Mouse (Mus musculus): ENCODE measurements around the gene Sfxn1. TPM values are rescaled to one million over a fixed set of nuclear protein-coding genes. Genes with fewer than 3 reads are reported as not detected.

Gene Sfxn1
- polyA plus RNA-seq, 1 experiment from 2014 or later: 26.7 TPM

DNA sequence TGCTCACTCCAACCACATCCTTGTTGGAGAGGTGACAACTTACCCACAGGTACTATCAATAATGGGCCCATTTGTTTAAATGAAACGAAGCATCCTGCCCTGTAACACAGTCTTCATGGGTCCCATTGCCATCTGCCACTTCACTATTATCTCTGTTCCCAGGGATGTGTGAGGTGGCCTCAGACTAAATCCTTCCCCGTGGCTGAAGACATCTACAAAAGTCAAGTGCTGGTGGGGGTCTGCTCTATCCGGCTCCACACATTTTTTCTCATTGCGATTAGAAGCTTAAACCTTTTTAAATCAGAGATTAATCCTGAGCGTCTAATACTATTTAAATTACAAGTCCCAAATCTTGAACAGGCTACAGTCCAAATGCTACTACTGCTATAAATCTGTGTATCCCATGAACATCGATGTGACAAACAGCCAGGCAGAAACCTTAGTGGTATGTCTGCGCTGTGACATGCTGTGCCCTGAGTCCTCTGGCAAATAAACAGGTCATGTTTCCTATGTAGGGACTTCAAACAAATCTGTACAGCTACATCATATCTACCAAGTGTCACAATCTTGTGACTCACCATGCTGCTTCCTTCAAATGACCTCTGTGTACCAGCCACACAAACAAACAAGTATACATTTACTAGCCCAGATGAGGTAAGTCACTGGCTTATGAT, 22.9 kb upstream of the Sfxn1 start:
- 73% methylated on average over 7 of the region's 7 CpGs for WGBS
- no peaks in the 10 kb centered on the region for H3K9me3 ChIP-seq (ENCODE audit: control insufficient read depth, low read length)
- no peaks in the 10 kb centered on the region for H3K4me1 ChIP-seq (ENCODE audit: control insufficient read depth in 2 of 2, insufficient read depth in 2 of 2, low read length in 2 of 2)
- H3K36me3 ChIP-seq (ENCODE audit: control insufficient read depth, insufficient read depth, low read length): no peaks in the 10 kb centered on the region
- H3K4me3 ChIP-seq (ENCODE audit: control insufficient read depth in 1 of 2, insufficient read depth in 1 of 2, low read depth in 1 of 2, low read length in 2 of 2): no peak overlapping the region
- ATAC-seq (ENCODE audit: insufficient number of reproducible peaks, insufficient read depth, low FRiP score, low read depth): no peak
- H3K9ac ChIP-seq (ENCODE audit: low read length): no peak overlapping the region
- peaks cover 6% of the 10 kb centered on the region for H3K27me3 ChIP-seq (ENCODE audit: control insufficient read depth, insufficient read depth, low read length)
- no peak overlapping the region for H3K4me2 ChIP-seq (ENCODE audit: low read length)
- H3K27ac ChIP-seq (replicated peaks in 1 of 2; ENCODE audit: control insufficient read depth in 1 of 2, insufficient read depth in 1 of 2, low read depth in 2 of 2, low read length in 2 of 2): no peak overlapping the region

- WGBS: 72% methylated on average over 7 of the region's 7 CpGs
- Histone ChIP-seq H3K27me3 (ENCODE audit: control insufficient read depth, insufficient read depth, low read length) (peaks cover 30% of the 10 kb centered on the region), H3K9me3 (ENCODE audit: control insufficient read depth, low read length) (no peaks in the 10 kb centered on the region)
Measured at GRCm38 (mm10) chr13:54051641-54052040, 20.0 kb upstream of the Sfxn1 start.

GRCm38 (mm10) chr13:54054962-54055361, 16.7 kb upstream of the Sfxn1 start:
- Histone ChIP-seq H3K9me3 (ENCODE audit: control insufficient read depth, low read length) (no peaks in the 10 kb centered on the region), H3K27me3 (ENCODE audit: control insufficient read depth, insufficient read depth, low read length) (peaks cover 30% of the 10 kb centered on the region)

More at GRCm38 (mm10) chr13:54051641-54052040, 20.0 kb upstream of the Sfxn1 start:
- ATAC-seq (ENCODE audit: insufficient number of reproducible peaks, insufficient read depth, low FRiP score, low read depth): no peak
- H3K4me2 ChIP-seq (ENCODE audit: low read length): no peak overlapping the region
- no peaks in the 10 kb centered on the region for H3K4me1 ChIP-seq (ENCODE audit: control insufficient read depth in 2 of 2, insufficient read depth in 2 of 2, low read length in 2 of 2)
- no peaks in the 10 kb centered on the region for H3K36me3 ChIP-seq (ENCODE audit: control insufficient read depth, insufficient read depth, low read length)
- no peak overlapping the region for H3K27ac ChIP-seq (replicated peaks in 1 of 2; ENCODE audit: control insufficient read depth in 1 of 2, insufficient read depth in 1 of 2, low read depth in 2 of 2, low read length in 2 of 2)
- no peak overlapping the region for H3K4me3 ChIP-seq (ENCODE audit: control insufficient read depth in 1 of 2, insufficient read depth in 1 of 2, low read depth in 1 of 2, low read length in 2 of 2)
- no peak overlapping the region for H3K9ac ChIP-seq (ENCODE audit: low read length)

DNA sequence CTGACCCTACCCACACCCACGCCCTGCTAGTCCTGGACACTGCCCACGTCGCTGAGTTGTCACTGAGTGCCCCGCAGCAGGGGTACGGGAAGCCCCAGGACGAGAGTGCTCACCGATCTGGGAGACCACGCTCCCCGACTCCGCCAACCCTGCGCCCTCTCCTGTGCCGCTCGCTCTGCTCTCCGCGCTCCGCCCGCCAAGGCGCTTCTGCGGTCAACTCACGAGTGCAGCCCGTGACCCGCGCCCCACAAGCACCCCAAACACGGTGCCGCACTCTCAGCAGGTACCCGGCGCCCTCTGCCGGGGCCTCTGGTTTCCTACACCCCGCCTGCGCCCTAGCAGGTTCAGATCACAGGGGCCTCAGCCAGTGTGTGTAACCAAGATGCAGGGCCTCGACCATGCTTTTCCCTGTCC, 16.2 kb upstream of the Sfxn1 start, which contains the start of gene Drd1:
TSS of gene Drd1 (minus strand) at position 258 of the 414 bp plus-strand sequence.
- Histone ChIP-seq H3K9me3 (ENCODE audit: control insufficient read depth, low read length) (no peaks in the 10 kb centered on the region), H3K4me1 (ENCODE audit: control insufficient read depth in 2 of 2, insufficient read depth in 2 of 2, low read length in 2 of 2) (no peaks in the 10 kb centered on the region), H3K4me3 (ENCODE audit: control insufficient read depth in 1 of 2, insufficient read depth in 1 of 2, low read depth in 1 of 2, low read length in 2 of 2) (peak within 1 kb of the TSS; percentile 51 to 53), H3K4me2 (ENCODE audit: low read length) (peak within 1 kb of the TSS; percentile 96), H3K9ac (ENCODE audit: low read length) (peak within 1 kb of the TSS; percentile 62), H3K27me3 (ENCODE audit: control insufficient read depth, insufficient read depth, low read length) (peaks cover 30% of the 10 kb centered on the region), H3K27ac (replicated peaks in 1 of 2; ENCODE audit: control insufficient read depth in 1 of 2, insufficient read depth in 1 of 2, low read depth in 2 of 2, low read length in 2 of 2) (no peak within 1 kb of the TSS), H3K36me3 (ENCODE audit: control insufficient read depth, insufficient read depth, low read length) (no peaks in the 10 kb centered on the region)
- WGBS: under 1% methylated on average over 31 of the region's 31 CpGs
- ATAC-seq (ENCODE audit: insufficient number of reproducible peaks, insufficient read depth, low FRiP score, low read depth): peak; percentile 39; the same call in 1 of the 2 replicates

More at GRCm38 (mm10) chr13:54054962-54055361, 16.7 kb upstream of the Sfxn1 start:
- Histone ChIP-seq H3K9ac (ENCODE audit: low read length) (peak overlapping the region; percentile 62), H3K36me3 (ENCODE audit: control insufficient read depth, insufficient read depth, low read length) (no peaks in the 10 kb centered on the region), H3K4me3 (ENCODE audit: control insufficient read depth in 1 of 2, insufficient read depth in 1 of 2, low read depth in 1 of 2, low read length in 2 of 2) (peak overlapping the region; percentile 51 to 53), H3K27ac (replicated peaks in 1 of 2; ENCODE audit: control insufficient read depth in 1 of 2, insufficient read depth in 1 of 2, low read depth in 2 of 2, low read length in 2 of 2) (no peak overlapping the region), H3K4me1 (ENCODE audit: control insufficient read depth in 2 of 2, insufficient read depth in 2 of 2, low read length in 2 of 2) (no peaks in the 10 kb centered on the region), H3K4me2 (ENCODE audit: low read length) (peak overlapping the region; percentile 96)
- no peak for ATAC-seq (ENCODE audit: insufficient number of reproducible peaks, insufficient read depth, low FRiP score, low read depth)
- 1% methylated on average over 20 of the region's 20 CpGs for WGBS

DNA sequence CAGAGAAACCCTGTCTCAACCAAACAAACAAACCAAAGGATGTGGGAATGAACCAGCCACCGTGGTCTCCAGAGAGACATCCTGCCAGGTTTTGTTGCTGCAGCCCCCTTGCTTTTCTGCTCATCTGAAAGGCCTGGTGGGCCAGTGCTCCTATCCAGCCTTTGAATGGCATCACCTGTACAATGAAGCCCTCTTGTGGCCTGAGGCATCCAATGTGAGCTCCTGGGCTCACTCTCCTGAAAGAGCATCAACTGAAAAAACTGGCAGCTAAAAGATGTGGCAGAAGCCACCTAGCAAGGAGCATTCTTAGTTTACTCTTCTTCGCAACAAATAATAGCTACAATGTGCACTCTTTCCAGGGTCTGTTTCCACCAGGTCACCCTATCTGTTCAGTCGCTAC, 9.6 kb upstream of the Sfxn1 start:
- Histone ChIP-seq H3K9ac (ENCODE audit: low read length) (no peak overlapping the region), H3K4me2 (ENCODE audit: low read length) (no peak overlapping the region), H3K4me3 (ENCODE audit: control insufficient read depth in 1 of 2, insufficient read depth in 1 of 2, low read depth in 1 of 2, low read length in 2 of 2) (no peak overlapping the region), H3K4me1 (ENCODE audit: control insufficient read depth in 2 of 2, insufficient read depth in 2 of 2, low read length in 2 of 2) (no peaks in the 10 kb centered on the region), H3K27me3 (ENCODE audit: control insufficient read depth, insufficient read depth, low read length) (no peaks in the 10 kb centered on the region; the same call in 1 of the 2 replicates), H3K9me3 (ENCODE audit: control insufficient read depth, low read length) (0 out of 2 replicates have a peak, but pooled peaks cover 3% of the 10 kb centered on the region), H3K36me3 (ENCODE audit: control insufficient read depth, insufficient read depth, low read length) (no peaks in the 10 kb centered on the region), H3K27ac (replicated peaks in 1 of 2; ENCODE audit: control insufficient read depth in 1 of 2, insufficient read depth in 1 of 2, low read depth in 2 of 2, low read length in 2 of 2) (no peak overlapping the region)
- WGBS: 86% methylated on average over 3 of the region's 3 CpGs
- ATAC-seq (ENCODE audit: insufficient number of reproducible peaks, insufficient read depth, low FRiP score, low read depth): no peak

- no peak for ATAC-seq (ENCODE audit: insufficient number of reproducible peaks, insufficient read depth, low FRiP score, low read depth)
- no peak overlapping the region for H3K4me2 ChIP-seq (ENCODE audit: low read length)
- no peak overlapping the region for H3K9ac ChIP-seq (ENCODE audit: low read length)
- WGBS: 3% methylated on average over 3 of the region's 3 CpGs
- no peak overlapping the region for H3K4me3 ChIP-seq (ENCODE audit: control insufficient read depth in 1 of 2, insufficient read depth in 1 of 2, low read depth in 1 of 2, low read length in 2 of 2)
- H3K27me3 ChIP-seq (ENCODE audit: control insufficient read depth, insufficient read depth, low read length): no peaks in the 10 kb centered on the region; the same call in 1 of the 2 replicates
- H3K27ac ChIP-seq (replicated peaks in 1 of 2; ENCODE audit: control insufficient read depth in 1 of 2, insufficient read depth in 1 of 2, low read depth in 2 of 2, low read length in 2 of 2): no peak overlapping the region
- H3K4me1 ChIP-seq (ENCODE audit: control insufficient read depth in 2 of 2, insufficient read depth in 2 of 2, low read length in 2 of 2): no peaks in the 10 kb centered on the region
- H3K9me3 ChIP-seq (ENCODE audit: control insufficient read depth, low read length): 0 out of 2 replicates have a peak, but pooled peaks cover 3% of the 10 kb centered on the region
- no peaks in the 10 kb centered on the region for H3K36me3 ChIP-seq (ENCODE audit: control insufficient read depth, insufficient read depth, low read length)
Measured at GRCm38 (mm10) chr13:54063292-54063691, 8.4 kb upstream of the Sfxn1 start.

- Histone ChIP-seq H3K36me3 (ENCODE audit: control insufficient read depth, insufficient read depth, low read length) (no peaks in the 10 kb centered on the region), H3K4me3 (ENCODE audit: control insufficient read depth in 1 of 2, insufficient read depth in 1 of 2, low read depth in 1 of 2, low read length in 2 of 2) (no peak overlapping the region), H3K4me2 (ENCODE audit: low read length) (no peak overlapping the region), H3K9me3 (ENCODE audit: control insufficient read depth, low read length) (no peaks in the 10 kb centered on the region), H3K27me3 (ENCODE audit: control insufficient read depth, insufficient read depth, low read length) (no peaks in the 10 kb centered on the region), H3K4me1 (ENCODE audit: control insufficient read depth in 2 of 2, insufficient read depth in 2 of 2, low read length in 2 of 2) (no peaks in the 10 kb centered on the region), H3K9ac (ENCODE audit: low read length) (no peak overlapping the region), H3K27ac (replicated peaks in 1 of 2; ENCODE audit: control insufficient read depth in 1 of 2, insufficient read depth in 1 of 2, low read depth in 2 of 2, low read length in 2 of 2) (no peak overlapping the region)
- WGBS: 84% methylated on average over 3 of the region's 3 CpGs
- no peak for ATAC-seq (ENCODE audit: insufficient number of reproducible peaks, insufficient read depth, low FRiP score, low read depth)
Measured at GRCm38 (mm10) chr13:54066081-54066746, 5.5 kb upstream of the Sfxn1 start.
